Mouse (Mus musculus) G1E (cell line): Measurements from ENCODE around the gene Kbtbd6.

ENCODE experiments used
- CTCF ChIP-seq: IDR thresholded peaks from 2 replicates; pipeline ENCODE4 v1.5.1; 2012; ENCODE audit warnings: low read depth, low read length, inconsistent platforms, mixed read lengths
- GATA1 ChIP-seq: IDR thresholded peaks from 2 replicates; pipeline ENCODE4 v1.6.1; 2012; ENCODE audit warnings: borderline replicate concordance, low read length, inconsistent platforms, mixed read lengths

- TF ChIP-seq CTCF, result no peak
- TF ChIP-seq GATA1, result no peak
Observed at GRCm38 (mm10) chr14:79500756-79501155, 49.1 kb downstream of the Kbtbd6 start.
